Mouse (Mus musculus) left cerebral cortex, postnatal 25 days (tissue): ENCODE measurements around the gene Homez. TPM values are rescaled to one million over a fixed set of nuclear protein-coding genes. Genes with fewer than 3 reads are reported as not detected.

Experiments used
- DNase-seq, 2 experiments: peaks; one replicate each; pipeline ENCODE4 v3.0.0; 2022; ENCODE audit warnings: low spot score in 2 of 2, mixed read lengths in 1 of 2
- intact Hi-C: fragments of 180-260 bp; cut with DNase I; formaldehyde crosslinking; loops from one replicate; pipeline ENCODE4 v1.15.1; 2025
- total RNA-seq, 2 experiments: library from RNA; stranded (reverse); gene quantifications; 2 replicates each; pipeline ENCODE4 v1.2.3; 2021

The Homez gene
- total RNA-seq, 2 experiments from 2014 or later: 17.7 to 23.0 TPM

GRCm38 (mm10) chr14:54808718-54809667 lies 61.8 kb downstream of the Homez start:
- intact Hi-C loops: no loop called here
- DNase-seq: peak in 1 of 2 experiments; percentile 17

- intact Hi-C loops: no loop called here
- no peak for DNase-seq
These were observed 64.6 kb downstream of the Homez start for GRCm38 (mm10) chr14:54806124-54806523.

Other genes starting within 250 kb of the Homez start
- under 1 TPM in 1 of 2 experiments, not detected in 1; 0.07 TPM for gene Psmb11, start 249.5 kb downstream of the Homez start, total RNA-seq
- gene Gm17606, start 230.0 kb downstream of the Homez start, total RNA-seq: not detected
- gene Cdh24, start 229.6 kb downstream of the Homez start, total RNA-seq: 10 to 100 TPM in 1 of 2 experiments, 1 to 10 TPM in 1; 8.0 to 11.1 TPM
- 10 to 100 TPM; 22.8 to 24.2 TPM for gene 1700123O20Rik, start 184.7 kb downstream of the Homez start, total RNA-seq
- 100 to 1,000 TPM; 180 to 192 TPM for gene Acin1, start 184.0 kb downstream of the Homez start, total RNA-seq
- gene Gm29776, start 172.1 kb downstream of the Homez start, total RNA-seq: under 1 TPM in 1 of 2 experiments, not detected in 1; 0.14 TPM
- gene Cebpe, start 158.8 kb downstream of the Homez start, total RNA-seq: not detected
- 10 to 100 TPM; 53.9 to 60.2 TPM for gene Slc7a8, start 89.0 kb downstream of the Homez start, total RNA-seq
- gene Rnf212b, start 56.8 kb downstream of the Homez start, total RNA-seq: not detected
- gene Ppp1r3e, start 6.6 kb upstream of the Homez start, total RNA-seq: 10 to 100 TPM; 13.5 to 16.4 TPM
- 100 to 1,000 TPM; 135 to 136 TPM for gene Bcl2l2, start 12.4 kb upstream of the Homez start, total RNA-seq
- gene Gm20521, start 12.5 kb upstream of the Homez start, total RNA-seq: 10 to 100 TPM in 1 of 2 experiments, 1 to 10 TPM in 1; 3.2 to 16.8 TPM
- 100 to 1,000 TPM; 204 to 231 TPM for gene Pabpn1, start 21.5 kb upstream of the Homez start, total RNA-seq
- gene Slc22a17, start 42.2 kb upstream of the Homez start, total RNA-seq: 100 to 1,000 TPM; 628 to 630 TPM
- 1 to 10 TPM; 7.4 to 8.1 TPM for gene Efs, start 55.2 kb upstream of the Homez start, total RNA-seq
- not detected for gene Il25, start 61.7 kb upstream of the Homez start, total RNA-seq
- 10 to 100 TPM; 48.1 to 63.0 TPM for gene Cmtm5, start 65.3 kb upstream of the Homez start, total RNA-seq
- gene Myh6, start 96.0 kb upstream of the Homez start, total RNA-seq: 1 to 10 TPM; 5.4 to 8.7 TPM
- gene Gm17428, start 106.0 kb upstream of the Homez start, total RNA-seq: not detected
- 10 to 100 TPM; 18.0 to 19.6 TPM for gene Myh7, start 123.7 kb upstream of the Homez start, total RNA-seq
- 10 to 100 TPM; 23.0 to 26.4 TPM for gene Ngdn, start 144.5 kb upstream of the Homez start, total RNA-seq
- gene Zfhx2, start 221.4 kb upstream of the Homez start, total RNA-seq: 10 to 100 TPM; 37.5 to 47.1 TPM
- 10 to 100 TPM; 23.8 to 25.0 TPM for gene Thtpa, start 223.8 kb upstream of the Homez start, total RNA-seq
- 10 to 100 TPM; 10.3 to 11.3 TPM for gene Ap1g2, start 235.6 kb upstream of the Homez start, total RNA-seq
- 100 to 1,000 TPM; 317 to 338 TPM for gene Jph4, start 246.0 kb upstream of the Homez start, total RNA-seq